8 mouse cellular contexts compared by ENCODE assay signal in the genomic region with DNA sequence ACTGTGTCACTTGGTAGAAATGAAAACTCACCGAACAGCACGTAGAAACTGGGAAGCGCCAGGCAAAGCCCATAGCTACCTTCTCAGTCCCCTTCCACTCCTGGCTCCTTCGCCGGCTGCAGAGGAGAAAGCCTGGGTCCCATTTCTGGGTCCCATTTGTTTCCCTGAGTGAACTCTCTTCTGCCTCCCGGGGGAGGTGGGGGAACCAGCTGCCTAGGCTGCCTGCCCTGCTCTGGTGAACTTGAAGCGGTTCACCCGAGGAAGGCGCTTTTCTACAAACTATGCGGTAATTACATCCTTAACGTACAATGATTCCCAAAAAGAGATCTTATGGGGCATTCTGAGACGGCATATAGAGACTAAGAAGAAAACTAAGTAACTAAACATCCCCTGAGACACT. TPM values are rescaled to one million over a fixed set of nuclear protein-coding genes. Genes with fewer than 3 reads are reported as not detected.
DNase-seq lines count a peak whose midpoint lies in the region; ATAC-seq and TF ChIP-seq lines count a peak whose summit lies in the region.

No protein-coding gene starts in this region.

- H3K27me3 ChIP-seq in kidney, postnatal 0 days (ENCODE audit: insufficient read depth, low read length) = no peaks in the 10 kb centered on the region
- H3K27me3 ChIP-seq in embryonic facial prominence, embryonic 14.5 days (replicated peaks; ENCODE audit: control insufficient read depth, insufficient read depth, low read length) = peaks cover 23% of the 10 kb centered on the region
- H3K27me3 ChIP-seq in intestine, embryonic 15.5 days (replicated peaks) = peaks cover 31% of the 10 kb centered on the region
- peaks cover 35% of the 10 kb centered on the region for H3K27me3 ChIP-seq in myocyte (ENCODE audit: control insufficient read depth, insufficient read depth, insufficient read length)

- no peaks in the 10 kb centered on the region for H3K36me3 ChIP-seq in kidney, postnatal 0 days (ENCODE audit: insufficient read depth, low read length)
- H3K36me3 ChIP-seq in embryonic facial prominence, embryonic 14.5 days (ENCODE audit: control insufficient read depth, insufficient read depth, low read length) = no peaks in the 10 kb centered on the region
- H3K36me3 ChIP-seq in intestine, embryonic 15.5 days = no peaks in the 10 kb centered on the region
- H3K36me3 ChIP-seq in myocyte (ENCODE audit: control insufficient read depth, insufficient read depth) = no peaks in the 10 kb centered on the region

- TF ChIP-seq CTCF in kidney, postnatal 0 days (IDR thresholded peaks at IDR 0.05; ENCODE audit: low read depth) = no peak

- no peak for TF ChIP-seq POLR2A in myocyte (IDR thresholded peaks at IDR 0.05; ENCODE audit: insufficient read length, low read depth)

- peaks cover 23% of the 10 kb centered on the region for H3K4me1 ChIP-seq in kidney, postnatal 0 days (replicated peaks; ENCODE audit: insufficient read depth, low read length)
- peaks cover 19% of the 10 kb centered on the region; the same call in 1 of the 2 replicates for H3K4me1 ChIP-seq in embryonic facial prominence, embryonic 14.5 days (ENCODE audit: control insufficient read depth, insufficient read depth, low read length)
- H3K4me1 ChIP-seq in intestine, embryonic 15.5 days (replicated peaks) = peaks cover 13% of the 10 kb centered on the region

- peak overlapping the region; percentile 88 for H3K4me2 ChIP-seq in kidney, postnatal 0 days (ENCODE audit: low read length)
- peak overlapping the region; percentile 94 for H3K4me2 ChIP-seq in embryonic facial prominence, embryonic 14.5 days (ENCODE audit: low read depth, low read length)
- peak overlapping the region; percentile 93 for H3K4me2 ChIP-seq in intestine, embryonic 15.5 days (replicated peaks)
- peak overlapping the region; percentile 86 for H3K4me2 ChIP-seq in myocyte (ENCODE audit: low read depth)

- ATAC-seq in kidney, postnatal 0 days (replicated peaks; ENCODE audit: low FRiP score, low read depth) = no peak
- ATAC-seq in embryonic facial prominence, embryonic 14.5 days (ENCODE audit: low read depth) = peak; percentile 15; the same call in 1 of the 2 replicates
- no peak for ATAC-seq in intestine, embryonic 15.5 days
- no peak for ATAC-seq in cerebellum, adult (ENCODE audit: insufficient number of reproducible peaks, low FRiP score, low TSS enrichment)

- WGBS in kidney, postnatal 0 days = 7% methylated on average over 12 of the region's 12 CpGs
- WGBS in embryonic facial prominence, embryonic 14.5 days = 4% methylated on average over 12 of the region's 12 CpGs
- WGBS in intestine, embryonic 15.5 days = 8% methylated on average over 12 of the region's 12 CpGs

- DNase-seq in kidney, postnatal 0 days (ENCODE audit: low spot score) = peak; percentile 71
- no peak for DNase-seq in kidney, postnatal 25 days
- peak; percentile 48 for DNase-seq in embryonic facial prominence, embryonic 14.5 days (ENCODE audit: low spot score)
- no peak for DNase-seq in ovary, postnatal 14 days (ENCODE audit: low spot score)
- no peak for DNase-seq in layer of hippocampus, adult 9-11 months

- no peak overlapping the region for H3ac ChIP-seq in myocyte (ENCODE audit: control insufficient read depth, insufficient read length)

- H3K79me2 ChIP-seq in myocyte (ENCODE audit: control insufficient read depth, insufficient read depth) = no peaks in the 10 kb centered on the region

- H3K27ac ChIP-seq in kidney, postnatal 0 days = peak overlapping the region; percentile 88
- peak overlapping the region; percentile 49; the same call in 1 of the 2 replicates for H3K27ac ChIP-seq in embryonic facial prominence, embryonic 14.5 days (replicated peaks; ENCODE audit: low read depth, low read length)
- H3K27ac ChIP-seq in intestine, embryonic 15.5 days = peak overlapping the region; percentile 41; the same call in 1 of the 2 replicates

- H3K9me3 ChIP-seq in kidney, postnatal 0 days (replicated peaks; ENCODE audit: low read length) = no peaks in the 10 kb centered on the region
- H3K9me3 ChIP-seq in embryonic facial prominence, embryonic 14.5 days (ENCODE audit: control insufficient read depth, low read length) = no peaks in the 10 kb centered on the region
- no peaks in the 10 kb centered on the region for H3K9me3 ChIP-seq in intestine, embryonic 15.5 days

- H3K4me3 ChIP-seq in kidney, postnatal 0 days (replicated peaks; ENCODE audit: low read depth, low read length) = peak overlapping the region; percentile 54
- peak overlapping the region; percentile 52 for H3K4me3 ChIP-seq in embryonic facial prominence, embryonic 14.5 days (ENCODE audit: low read depth, low read length)
- H3K4me3 ChIP-seq in intestine, embryonic 15.5 days (replicated peaks) = peak overlapping the region; percentile 56
- no peak overlapping the region for H3K4me3 ChIP-seq in myocyte

- H3K9ac ChIP-seq in kidney, postnatal 0 days (ENCODE audit: low read depth, low read length) = peak overlapping the region; percentile 74
- no peak overlapping the region; the same call in 1 of the 2 replicates for H3K9ac ChIP-seq in embryonic facial prominence, embryonic 14.5 days (ENCODE audit: low read depth, low read length)
- no peak overlapping the region for H3K9ac ChIP-seq in intestine, embryonic 15.5 days

TF ChIP-seq in myocyte, 11 proteins besides CTCF, POLR2A, EP300 and RAD21:
- TF ChIP-seq POLR2AphosphoS2 (IDR thresholded peaks at IDR 0.05; ENCODE audit: insufficient read length, low read depth) (no peak), REST (IDR thresholded peaks at IDR 0.05; ENCODE audit: insufficient read depth, insufficient read length) (no peak), TCF12 (IDR thresholded peaks at IDR 0.05; ENCODE audit: insufficient read depth, poor library complexity, severe bottlenecking) (no peak)

RNA-seq across cellular contexts. Expression of gene Gm266, which starts 0.8 kb away (rescaled TPM):
- 97.1 and 109 TPM in 2 replicates for polyA plus RNA-seq in kidney, postnatal 0 days (2015; fragmentation: Nextera tagmentation; extraction: Ambion mirVana)
- polyA plus RNA-seq in embryonic facial prominence, embryonic 14.5 days (2014; fragmentation: Nextera tagmentation; extraction: Ambion mirVana) = 24.4 and 25.3 TPM in 2 replicates
- 17.7 and 19.9 TPM in 2 replicates for polyA plus RNA-seq in intestine, embryonic 15.5 days (2015; fragmentation: Nextera tagmentation; extraction: Ambion mirVana)
- 1.5 TPM for polyA plus RNA-seq in myocyte (2012; fragmentation: generic; extraction: Trizol)

RNA-seq across cellular contexts. Expression of gene Tnfaip2, which starts 44.2 kb away (rescaled TPM):
- polyA plus RNA-seq in kidney, postnatal 0 days (2015; fragmentation: Nextera tagmentation; extraction: Ambion mirVana) = 34.8 and 46.7 TPM in 2 replicates
- polyA plus RNA-seq in embryonic facial prominence, embryonic 14.5 days (2014; fragmentation: Nextera tagmentation; extraction: Ambion mirVana) = 9.8 and 11.7 TPM in 2 replicates
- 4.9 and 5.7 TPM in 2 replicates for polyA plus RNA-seq in intestine, embryonic 15.5 days (2015; fragmentation: Nextera tagmentation; extraction: Ambion mirVana)
- 169 TPM for polyA plus RNA-seq in myocyte (2012; fragmentation: generic; extraction: Trizol)

RNA-seq across cellular contexts. Expression of gene Eif5, which starts 51.4 kb away (rescaled TPM):
- 673 and 701 TPM in 2 replicates for polyA plus RNA-seq in kidney, postnatal 0 days (2015; fragmentation: Nextera tagmentation; extraction: Ambion mirVana)
- 433 and 445 TPM in 2 replicates for polyA plus RNA-seq in embryonic facial prominence, embryonic 14.5 days (2014; fragmentation: Nextera tagmentation; extraction: Ambion mirVana)
- polyA plus RNA-seq in intestine, embryonic 15.5 days (2015; fragmentation: Nextera tagmentation; extraction: Ambion mirVana) = 574 and 692 TPM in 2 replicates
- 57.6 TPM for polyA plus RNA-seq in myocyte (2012; fragmentation: generic; extraction: Trizol)

Comparison
In these comparisons a context has a peak if more than half of its experiments do, and no peak if none do; other contexts are left out.
1. DNase-seq: peak in kidney, postnatal 0 days (single experiment) and embryonic facial prominence, embryonic 14.5 days (single experiment); none in kidney, postnatal 25 days (0 of 2), ovary, postnatal 14 days (single experiment) and layer of hippocampus, adult 9-11 months (single experiment).
2. Peak in every context shown above with its lines, with median percentiles within 50 percentile points of each other: H3K27ac ChIP-seq and H3K4me2 ChIP-seq.